Mouse (Mus musculus) right cerebral cortex, postnatal 10 days (tissue): ENCODE data around the gene Extl2.

Source experiments
- DNase-seq, 2 experiments: peaks; one replicate each; pipeline ENCODE4 v3.0.0; 2021; ENCODE audit warnings: low spot score in 2 of 2

Extl2 gene

DNA sequence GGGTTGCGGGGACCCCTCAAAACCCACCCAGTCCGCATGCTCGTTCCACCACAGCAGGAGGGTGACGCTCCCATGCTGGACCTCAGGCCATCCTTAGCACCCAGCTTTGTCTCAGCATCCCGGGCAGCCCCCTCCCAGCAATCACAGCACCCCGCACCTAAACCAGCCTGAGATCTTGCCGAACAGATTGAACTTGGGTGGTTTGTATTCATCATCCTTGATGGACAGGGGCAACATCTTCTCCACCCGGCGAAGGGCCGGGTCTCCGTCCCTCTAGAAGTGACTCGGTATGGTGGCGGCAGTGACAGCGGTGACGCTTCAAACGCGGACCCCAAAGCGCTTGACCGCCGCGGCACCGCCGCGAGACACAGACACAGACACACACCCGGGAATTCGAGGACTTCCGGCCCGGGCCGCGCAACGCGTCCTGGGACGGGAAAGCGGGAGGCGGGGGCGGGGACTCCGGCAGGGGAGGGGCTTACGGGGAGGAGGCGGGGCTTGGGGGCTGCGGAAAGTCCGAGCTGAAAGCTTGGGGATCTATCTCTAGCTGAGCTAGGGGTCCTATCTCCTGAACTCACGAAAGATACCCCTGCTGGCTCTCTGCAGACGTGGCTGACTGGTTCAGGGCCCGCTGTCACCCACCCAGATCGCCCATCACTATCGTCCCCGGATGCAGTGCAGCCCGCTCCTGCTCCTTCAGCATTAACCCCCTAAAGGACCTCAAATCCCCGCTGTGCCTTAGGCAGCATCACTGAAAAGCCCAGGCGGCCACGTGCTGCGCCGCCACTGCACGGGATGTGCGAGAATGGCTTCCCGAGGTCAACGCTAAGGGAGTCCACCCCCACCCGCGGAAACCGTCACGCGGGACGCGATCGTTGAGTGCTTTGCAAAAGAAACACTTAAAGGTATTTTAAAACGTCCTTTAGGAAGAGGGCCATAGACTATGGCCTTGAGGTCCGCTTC is at the start of gene Extl2, which contains the start of gene Slc30a7:
Gene Extl2, plus strand, starts transcription at position 485 of the 963 bp plus-strand sequence.
Gene Slc30a7, minus strand, starts transcription at position 429 of the 963 bp plus-strand sequence.
- peak; percentile 92 to 93 for DNase-seq

DNA sequence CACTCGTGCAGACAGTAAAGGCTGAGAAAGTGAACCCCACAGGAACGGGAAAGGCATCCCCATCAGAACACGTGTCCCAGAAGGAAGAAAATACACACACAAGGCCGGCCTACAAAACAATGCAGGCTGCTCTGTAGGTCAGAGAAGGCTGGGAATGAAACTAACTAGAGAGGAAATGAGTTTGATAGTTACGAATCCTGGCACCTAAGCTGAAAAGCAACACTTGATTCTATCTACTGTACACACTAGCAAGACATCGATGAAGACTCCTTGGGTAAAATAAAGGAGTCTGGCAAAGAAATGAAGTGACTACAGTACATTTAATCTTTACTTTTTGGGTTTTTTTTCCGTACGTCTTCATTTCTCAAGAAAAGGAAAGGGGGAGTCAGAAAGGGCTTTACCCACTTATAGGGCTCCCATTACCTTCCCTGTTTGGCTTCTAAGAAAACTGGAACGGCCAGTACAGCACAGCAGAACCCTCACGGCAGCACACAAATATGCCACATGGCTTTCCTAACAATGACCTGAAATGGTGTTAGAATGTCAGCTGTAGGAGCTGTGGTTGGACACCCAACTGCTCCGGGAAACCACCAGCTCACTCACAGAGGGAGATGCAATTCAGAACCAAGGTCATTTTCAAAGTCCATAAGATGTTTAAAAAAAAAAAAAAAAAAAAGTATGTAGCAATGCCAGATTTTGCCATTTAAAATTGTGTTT is 45.8 kb upstream of the Extl2 start:
- no peak for DNase-seq

DNA sequence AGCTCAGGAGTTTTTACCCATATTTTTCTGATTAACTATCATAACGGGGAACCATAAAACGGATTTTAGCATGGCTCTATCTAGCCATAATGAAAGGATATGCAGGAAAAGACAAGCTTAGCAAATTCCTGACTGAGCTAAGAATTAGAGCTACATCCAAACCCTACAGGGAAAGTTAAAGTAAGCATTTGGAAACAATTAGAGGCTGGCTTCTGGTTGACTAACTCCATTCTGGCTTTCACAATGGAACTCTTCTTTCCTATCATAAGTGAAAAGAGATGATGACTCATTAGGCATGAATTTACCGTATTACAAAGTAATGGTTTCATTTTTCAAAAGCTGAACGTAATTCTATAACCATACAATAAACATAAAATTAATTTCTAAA is 45.2 kb upstream of the Extl2 start:
- no peak for DNase-seq

DNA sequence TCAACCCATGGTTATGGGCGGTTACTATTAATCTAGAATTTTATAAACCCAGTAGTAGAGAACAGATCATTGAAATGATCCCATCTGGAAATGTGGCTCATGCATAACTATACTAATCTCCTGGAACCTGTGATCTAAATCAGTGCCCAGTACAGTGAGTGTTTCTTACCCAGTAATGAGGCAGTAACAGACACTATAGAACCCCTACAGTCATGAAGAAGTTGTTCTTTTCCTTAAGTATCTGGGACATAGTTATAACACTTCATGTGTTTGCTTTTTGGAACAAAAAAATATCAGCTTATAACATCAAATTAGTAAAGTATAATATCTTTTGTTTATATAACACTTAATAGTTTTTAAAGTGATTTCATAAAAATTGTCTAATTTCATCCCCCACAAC is 43.7 kb upstream of the Extl2 start:
- DNase-seq = no peak

DNA sequence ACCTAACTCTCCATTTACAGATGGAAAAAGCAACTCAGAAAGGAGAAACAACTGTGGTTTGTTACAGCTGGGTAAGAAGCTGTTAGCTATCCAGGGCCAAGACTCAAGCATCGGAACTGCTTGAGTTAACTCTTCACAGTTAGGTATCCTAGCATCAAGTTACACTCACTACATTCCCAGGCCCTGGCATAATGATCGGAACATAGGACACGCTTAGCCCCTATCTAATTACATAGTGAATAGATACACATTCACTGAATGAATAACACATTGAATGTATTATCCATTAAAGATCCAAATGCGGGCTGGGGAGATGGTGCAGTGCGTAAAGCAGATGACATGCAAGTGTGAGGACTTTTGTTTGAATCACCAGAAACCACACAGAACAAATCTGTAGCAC is 43.2 kb upstream of the Extl2 start:
- no peak for DNase-seq

DNA sequence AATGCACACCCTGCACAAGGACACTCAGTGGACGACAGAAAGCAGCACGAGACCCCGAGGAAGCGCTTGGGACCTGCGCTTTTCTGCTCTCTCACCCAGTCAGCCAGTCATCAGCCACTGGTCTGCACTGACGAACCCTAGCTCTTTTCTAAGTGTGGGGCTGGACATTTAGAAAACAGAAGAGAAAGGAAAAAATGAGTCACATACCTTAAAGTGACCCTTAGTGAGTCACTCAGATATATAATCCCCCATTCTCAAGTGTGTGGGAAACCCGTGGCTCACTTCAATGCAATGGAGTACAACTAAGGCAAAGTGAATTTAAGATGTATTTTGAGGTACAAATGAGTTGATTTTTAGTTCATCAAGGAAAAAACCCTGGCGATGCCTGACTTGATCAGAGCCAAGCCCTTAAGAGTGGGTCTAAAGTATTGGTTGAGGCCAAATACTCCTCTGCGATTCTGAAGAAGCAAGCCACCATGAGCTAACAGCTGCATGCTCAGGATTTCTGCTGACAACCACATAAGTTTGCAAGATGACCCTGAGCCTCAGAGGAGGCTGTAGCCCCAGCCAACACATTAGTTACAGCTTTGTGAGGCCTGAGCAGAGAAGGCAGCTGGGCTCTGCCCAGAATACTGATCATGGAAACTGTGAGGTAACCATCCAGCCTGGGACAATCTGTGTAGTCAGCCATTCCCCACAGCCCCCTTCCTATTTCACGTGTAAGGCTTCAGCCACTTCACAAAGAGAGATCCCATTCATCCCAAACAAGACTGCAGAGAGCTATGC is 38.3 kb upstream of the Extl2 start:
- peak; percentile 38 to 65 for DNase-seq

DNA sequence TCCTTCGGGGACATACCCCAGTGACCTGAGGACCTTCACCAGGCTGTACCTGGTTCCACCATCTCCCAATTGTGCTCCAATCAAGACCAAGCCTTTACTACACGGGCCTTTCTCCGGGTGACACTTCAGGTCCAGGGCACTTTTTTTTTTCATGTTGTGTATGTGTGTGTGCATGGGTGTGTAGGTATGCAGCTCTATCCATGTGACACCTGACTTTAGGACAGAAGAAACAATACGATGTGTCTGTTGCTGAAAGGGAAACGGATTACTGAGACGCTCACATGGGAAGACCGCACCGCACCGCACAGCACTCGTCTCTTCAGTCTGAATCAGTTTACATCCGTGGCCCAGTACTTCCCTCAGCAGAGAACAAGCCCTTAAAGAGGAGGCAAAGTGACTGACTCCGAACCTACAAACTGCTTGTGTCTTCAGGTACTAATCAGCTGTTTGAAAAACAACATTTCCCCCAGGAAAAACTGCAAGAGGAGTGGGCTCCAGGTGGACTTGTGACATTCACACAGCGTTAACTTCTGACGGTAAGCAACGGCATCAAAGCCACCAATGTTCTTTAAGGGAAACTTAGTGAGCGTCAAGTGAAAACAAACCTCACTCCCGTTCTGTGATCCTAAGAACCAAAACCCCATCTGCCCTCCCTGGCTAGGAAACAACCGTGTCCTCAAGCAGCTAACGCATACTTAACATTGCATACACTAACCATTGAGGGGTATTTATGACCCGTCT is 36.0 kb upstream of the Extl2 start:
- DNase-seq = no peak

DNA sequence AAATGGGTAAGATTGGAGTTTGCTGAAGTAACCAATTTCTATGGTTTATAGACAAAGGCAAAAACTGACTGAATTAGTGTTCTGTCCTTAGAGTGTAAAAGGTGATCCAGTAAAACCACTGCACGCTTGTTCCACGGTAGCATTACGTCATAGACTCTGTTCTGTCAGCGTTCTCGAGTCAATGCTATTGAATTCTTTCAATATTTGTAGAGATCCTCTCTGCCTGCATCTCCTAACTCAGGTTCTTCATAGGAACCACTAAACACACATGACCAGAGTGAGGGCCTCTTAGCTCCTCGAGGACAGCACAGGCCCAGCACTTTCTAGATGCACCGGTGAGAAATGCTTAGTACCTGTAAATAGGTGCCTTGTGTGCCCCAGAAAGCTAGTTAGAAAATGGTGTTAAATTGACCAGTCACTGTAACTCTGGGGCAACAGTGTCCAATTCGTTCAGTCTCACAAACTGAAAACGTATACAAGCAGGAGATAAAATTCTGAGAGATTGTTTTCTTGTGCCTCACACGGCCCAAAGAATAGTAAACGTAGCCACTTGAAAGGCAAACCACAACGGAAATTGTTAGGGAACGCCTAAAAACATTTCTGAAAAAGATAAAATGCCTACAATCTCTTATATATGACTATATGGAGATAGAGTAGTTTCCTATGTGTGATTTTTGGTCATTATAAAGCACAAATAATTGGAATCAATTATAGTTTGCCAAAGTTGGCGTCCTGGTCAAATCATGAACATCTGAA is 35.2 kb upstream of the Extl2 start:
- no peak for DNase-seq

DNA sequence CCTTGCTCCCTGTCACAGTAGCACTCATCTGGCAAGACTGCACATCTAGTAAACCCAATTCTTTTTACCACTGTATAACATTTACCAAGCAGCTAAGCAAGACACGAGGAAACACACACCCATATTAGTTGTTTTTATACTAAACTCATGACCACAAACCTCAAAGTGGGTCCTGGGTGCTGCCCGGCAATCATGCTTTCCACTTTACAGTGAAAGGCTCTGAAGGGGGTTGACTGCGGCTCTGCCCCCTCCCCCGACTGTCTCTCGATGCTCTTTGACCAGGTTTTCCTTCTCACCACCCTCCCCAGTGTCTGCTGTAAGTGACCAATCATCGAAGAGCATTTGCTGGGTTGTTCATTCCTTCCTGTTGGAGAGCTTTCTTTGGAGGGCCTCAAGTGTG is 33.0 kb upstream of the Extl2 start:
- DNase-seq = no peak

DNA sequence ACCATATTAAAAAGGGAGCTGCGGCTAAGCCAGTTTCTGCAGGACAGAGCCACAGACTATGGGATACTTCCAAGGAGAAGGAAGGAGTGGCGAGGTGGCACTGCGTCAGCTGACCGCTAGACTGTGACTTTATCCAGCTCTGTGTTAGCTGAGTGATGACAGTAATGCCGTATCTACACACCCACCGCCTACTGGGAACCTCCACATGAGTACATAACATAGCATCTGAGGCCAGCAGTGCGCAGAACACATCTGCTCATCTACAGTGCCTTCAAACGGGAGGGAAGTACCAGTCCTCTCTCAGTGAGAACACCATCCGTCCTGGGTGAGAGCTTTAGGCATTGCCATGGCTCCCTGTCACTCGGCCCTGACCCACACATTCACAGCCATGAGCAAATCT is 32.3 kb upstream of the Extl2 start:
- no peak for DNase-seq

DNA sequence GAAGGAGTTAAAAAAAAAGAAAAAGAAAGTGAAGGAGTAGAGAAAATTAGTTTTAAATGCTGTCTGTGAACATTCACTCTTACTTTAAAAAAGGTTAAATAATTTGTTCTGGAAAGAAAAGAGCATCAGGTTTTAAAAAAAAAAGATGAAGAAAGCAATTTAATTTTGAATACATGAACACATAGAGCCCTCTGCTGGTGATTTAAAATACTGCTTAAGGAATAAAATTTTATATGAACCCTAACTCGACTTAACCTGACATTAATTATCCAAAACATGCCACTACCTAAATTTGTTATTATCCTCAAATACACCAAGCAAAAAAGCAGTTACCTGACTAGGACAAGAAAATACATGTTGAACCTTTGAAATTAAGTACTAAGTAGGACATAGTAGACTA is 28.3 kb upstream of the Extl2 start:
- DNase-seq = no peak

DNA sequence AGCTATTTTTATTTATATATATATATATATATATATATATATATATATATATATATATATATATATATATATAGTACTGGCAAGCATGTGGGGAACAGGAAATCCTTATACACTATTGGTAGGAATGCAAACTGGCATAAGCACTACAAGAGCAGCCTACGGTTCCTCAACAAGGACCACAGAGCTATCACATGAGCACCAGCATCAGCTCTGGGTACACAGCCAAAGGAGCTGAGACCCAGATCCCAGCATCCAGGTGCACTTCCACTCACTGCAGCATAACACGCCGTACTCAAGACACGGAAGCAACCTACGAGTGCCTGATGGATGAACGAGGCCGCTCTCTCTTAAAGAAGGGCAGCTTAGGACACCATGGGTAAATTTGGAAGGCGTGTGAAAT is 24.0 kb upstream of the Extl2 start:
- DNase-seq = no peak

DNA sequence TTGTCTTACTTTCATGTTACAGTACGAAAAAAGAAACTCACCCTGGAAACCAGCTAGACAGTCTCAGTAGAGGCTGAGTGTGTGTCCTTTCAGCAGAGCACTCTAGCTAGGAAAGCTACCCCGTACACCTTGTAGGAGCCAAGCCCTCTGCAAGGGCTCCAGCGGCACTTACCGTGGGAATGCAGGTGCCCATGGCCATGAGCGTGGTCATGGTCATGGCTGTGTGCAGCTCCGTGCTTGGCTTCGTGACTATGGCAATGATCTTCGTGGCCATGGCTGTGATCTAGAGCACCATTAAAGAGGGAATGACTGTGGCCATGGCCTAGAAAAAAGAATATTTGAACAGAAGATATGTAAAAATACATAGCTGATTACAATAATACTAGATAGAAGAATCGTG is 22.6 kb upstream of the Extl2 start:
- no peak for DNase-seq

DNA sequence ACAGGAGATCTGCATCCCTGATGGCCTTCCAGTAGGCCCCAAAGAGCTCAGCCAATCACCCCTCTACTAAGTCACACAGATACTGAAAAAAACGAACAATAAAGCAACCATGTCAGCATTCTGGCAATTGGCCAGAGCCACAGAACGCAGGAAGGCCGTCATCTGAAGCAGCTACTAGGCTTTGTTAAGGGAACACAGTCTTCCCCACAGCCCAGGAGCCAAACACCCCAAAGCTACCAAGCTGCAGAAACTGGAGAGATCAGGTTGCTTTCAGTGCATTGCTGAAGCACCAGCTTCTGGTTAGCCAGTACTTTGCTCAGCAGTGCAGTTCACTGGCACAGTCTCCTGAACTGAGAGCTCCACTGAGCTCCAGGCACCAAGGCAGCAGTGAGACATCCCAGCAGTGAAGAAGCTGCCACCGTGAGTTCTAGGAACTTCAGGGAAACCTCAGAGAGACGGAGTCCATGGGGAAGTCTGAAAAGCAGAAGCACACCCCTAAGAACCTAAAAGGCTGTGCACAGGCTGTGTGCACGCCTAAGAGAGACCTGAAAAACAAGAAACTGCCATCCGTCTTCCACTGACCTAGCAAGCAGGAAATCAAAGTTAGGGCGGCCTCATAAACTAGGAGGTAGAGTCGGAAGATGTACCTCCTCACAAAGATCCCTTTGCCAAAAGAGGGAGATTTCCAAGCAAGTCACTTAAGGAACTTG is 21.9 kb upstream of the Extl2 start:
- DNase-seq = no peak

DNA sequence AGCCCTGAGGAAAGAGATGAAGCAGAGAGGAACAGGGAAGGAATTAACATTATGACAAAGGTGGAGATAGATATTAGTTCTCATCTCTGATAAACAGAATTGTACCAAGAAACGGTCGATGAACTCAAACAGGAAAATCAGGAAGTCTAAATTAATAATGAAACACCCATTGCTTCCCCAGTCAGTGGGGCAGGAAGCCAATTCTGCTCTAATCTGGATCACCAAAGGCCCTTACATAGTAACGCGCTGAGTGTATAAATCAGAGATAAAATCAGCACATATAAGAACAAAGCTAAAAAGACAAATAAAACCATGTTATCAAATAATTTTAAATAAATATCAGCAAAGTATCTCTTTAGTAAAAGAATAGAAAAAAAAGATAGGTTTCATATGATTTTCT is 15.2 kb upstream of the Extl2 start:
- no peak for DNase-seq

DNA sequence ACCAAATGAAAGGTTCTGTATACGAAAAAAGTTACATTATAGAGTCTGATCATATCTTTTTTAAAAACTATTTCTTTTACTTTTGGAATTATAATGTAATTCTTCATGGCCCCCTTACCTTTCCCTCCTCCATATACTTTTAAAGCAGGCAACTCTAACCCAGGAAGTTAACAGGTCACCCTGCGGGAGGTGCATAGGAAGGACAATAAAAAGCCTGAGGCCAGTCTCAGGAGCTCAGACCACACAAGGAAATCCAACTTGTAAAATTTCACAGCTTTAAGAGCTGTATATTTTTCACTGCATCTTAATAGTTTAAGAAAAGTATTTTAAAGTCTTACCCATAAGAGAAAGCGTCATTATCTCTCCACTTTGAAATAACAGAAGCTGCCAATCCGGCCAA is 14.7 kb upstream of the Extl2 start:
- no peak for DNase-seq

DNA sequence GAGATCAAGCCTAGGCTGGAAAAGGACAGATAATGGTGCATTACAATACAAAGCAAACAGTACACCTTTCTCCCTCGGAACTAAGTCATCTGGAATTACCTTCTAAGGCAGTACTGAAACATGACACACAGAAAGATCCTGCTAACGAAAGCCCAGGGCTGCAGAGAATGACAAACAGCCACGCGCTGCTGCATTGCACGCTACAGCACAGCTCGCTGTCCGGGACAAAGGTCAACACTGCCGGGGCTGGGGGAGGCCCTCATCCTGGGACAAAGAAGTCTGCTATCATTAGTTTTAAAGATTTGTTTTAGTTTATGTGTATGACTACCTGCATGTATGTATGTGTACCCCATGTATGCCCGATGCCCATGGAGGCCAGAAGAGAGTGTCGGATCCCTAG is 14.2 kb upstream of the Extl2 start:
- DNase-seq = no peak

DNA sequence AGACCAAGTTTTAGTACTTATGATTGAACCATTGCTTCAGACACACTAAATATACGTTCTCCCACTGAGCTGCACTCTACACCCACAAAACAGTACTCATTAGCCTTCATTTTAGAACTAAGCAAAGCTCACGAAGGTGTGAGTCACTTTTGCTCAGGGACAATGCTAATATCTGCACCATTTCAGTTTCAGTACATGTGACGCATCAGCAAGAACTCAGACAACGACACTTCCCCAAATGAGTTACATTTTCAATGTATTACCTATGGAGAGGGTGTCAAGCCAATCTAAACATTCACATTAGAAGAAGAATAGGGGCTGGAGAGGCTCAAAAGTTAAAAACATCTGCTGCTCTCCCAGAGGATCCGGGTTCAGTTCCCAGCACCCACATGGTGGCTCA is 10.3 kb upstream of the Extl2 start:
- no peak for DNase-seq

DNA sequence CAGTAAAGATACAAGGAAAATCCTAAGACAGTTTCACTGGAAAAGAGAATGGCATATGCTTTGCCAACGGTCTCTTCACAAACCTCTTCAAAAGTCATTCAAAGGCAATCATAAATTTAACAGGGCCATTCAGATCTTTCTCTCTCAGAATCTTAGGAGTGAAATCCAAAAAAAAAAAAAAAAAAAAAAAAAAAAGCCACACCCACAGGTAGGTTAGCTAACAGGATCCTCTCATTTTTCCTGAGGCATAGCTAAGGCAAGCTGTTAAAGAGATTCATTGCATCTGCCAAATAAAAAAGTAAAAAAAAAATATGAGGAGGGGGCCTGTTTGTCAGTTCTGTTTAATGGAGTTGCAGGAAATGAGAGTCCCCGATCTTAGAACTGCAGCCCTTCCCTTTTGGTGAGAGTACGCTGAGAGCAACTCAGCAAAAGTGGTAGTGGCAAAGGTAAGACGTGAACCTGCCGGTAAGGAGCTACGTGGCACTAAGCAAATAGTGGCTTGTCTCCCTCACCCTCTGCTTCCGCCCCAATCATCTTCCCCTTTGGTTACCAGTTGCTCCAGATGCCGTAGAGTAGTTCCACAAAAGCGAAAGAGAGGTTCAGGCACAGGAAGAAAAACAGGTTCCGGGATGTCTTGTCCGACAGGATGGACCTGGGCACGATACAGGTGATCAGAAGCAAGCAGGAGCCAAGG is 831 bp upstream of the Extl2 start:
- DNase-seq = no peak
